Mouse (Mus musculus) G1E (cell line): Measurements from ENCODE around the gene Abcf3.

Source experiments
- CTCF ChIP-seq: IDR thresholded peaks from 2 replicates; pipeline ENCODE4 v1.5.1; 2012; ENCODE audit warnings: low read depth, low read length, inconsistent platforms, mixed read lengths
- GATA1 ChIP-seq: IDR thresholded peaks from 2 replicates; pipeline ENCODE4 v1.6.1; 2012; ENCODE audit warnings: borderline replicate concordance, low read length, inconsistent platforms, mixed read lengths
- GATA2 ChIP-seq: IDR thresholded peaks from 2 replicates; pipeline ENCODE4 v1.6.1; 2012; ENCODE audit warnings: low read depth, low read length, inconsistent platforms, borderline replicate concordance

- TF ChIP-seq CTCF = no peak
- TF ChIP-seq GATA1 = no peak
- TF ChIP-seq GATA2 = no peak
These were observed 2.7 kb upstream of the Abcf3 start for GRCm38 (mm10) chr16:20545696-20546095.
